Mouse (Mus musculus) activated CD4-positive, CD25-positive, alpha-beta regulatory T cell, adult 9 weeks (primary cell): Measurements from ENCODE around the gene Thbs4. TPM values are rescaled to one million over a fixed set of nuclear protein-coding genes. Genes with fewer than 3 reads are reported as not detected.

Experiments used
- polyA plus RNA-seq: library from polyadenylated mRNA; unstranded; fragments of 100-300 nt; shearing (Covaris generic); gene quantifications from one replicate; pipeline ENCODE4 v1.2.1, GENCODE M21; 2017

Gene Thbs4
- not detected for polyA plus RNA-seq

DNA sequence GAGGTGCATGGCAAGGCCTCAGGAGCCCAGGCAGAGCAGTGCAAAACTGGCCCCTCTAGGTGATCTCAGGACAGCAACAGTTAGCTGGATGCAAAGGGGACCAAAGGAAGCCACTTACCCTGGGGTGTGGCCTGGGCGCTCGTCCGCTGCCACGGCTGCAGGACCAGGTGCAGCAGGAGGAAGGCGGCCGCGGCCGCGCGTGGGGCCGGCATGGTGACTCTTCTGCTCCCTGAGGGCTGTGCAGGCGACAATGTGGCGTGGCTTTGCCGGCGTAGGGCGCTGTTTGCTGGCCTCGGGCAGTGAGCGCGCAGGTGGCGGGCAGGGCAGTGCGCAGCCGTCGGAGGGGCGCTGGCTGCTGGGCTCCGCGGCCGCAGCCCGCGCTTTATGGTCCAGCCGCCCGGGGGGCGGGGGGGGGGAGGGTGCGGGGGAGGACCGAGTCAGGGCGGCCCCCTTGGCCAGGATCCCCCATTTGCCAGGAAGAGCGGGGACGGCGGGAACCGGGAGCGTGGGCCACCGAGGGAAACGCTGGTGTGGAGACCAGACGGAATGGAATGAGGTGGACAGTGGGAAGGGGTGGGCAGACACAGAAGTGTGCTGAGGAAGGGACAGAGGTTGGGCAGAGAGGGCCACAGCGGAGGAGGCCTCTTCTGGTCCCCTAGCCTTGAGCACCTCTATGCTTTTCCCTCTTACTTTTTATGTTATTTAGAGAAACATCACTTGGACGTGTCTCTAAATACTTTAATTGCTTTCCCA, at the start of gene Thbs4:
TSS of gene Thbs4 (minus strand) at position 357 of the 753 bp plus-strand sequence.

Other genes with a start within 250 kb of the Thbs4 start
- gene Spz1, start 218.6 kb downstream of the Thbs4 start, polyA plus RNA-seq, result not detected
- gene Serinc5, start 183.7 kb downstream of the Thbs4 start, polyA plus RNA-seq, result 32.2 TPM
- gene Mtx3, start 49.9 kb upstream of the Thbs4 start, polyA plus RNA-seq, result 1.3 TPM